Mouse (Mus musculus) bone marrow macrophage, adult 2 months (primary cell): ENCODE measurements at regions not wholly inside any gene's neighbourhood (a gene's known extent, or its start where the extent isn't known, plus 50 kb on each side); places are given as distances from the start of the nearest gene placed in this dataset.

ENCODE experiments used
- H3K27ac ChIP-seq: 2 replicates; pipeline ENCODE4 v1.5.1; 2012; ENCODE audit warnings: low read depth, low read length; ENCODE audit not compliant: insufficient read depth
- H3K4me1 ChIP-seq: 2 replicates; pipeline ENCODE4 v1.6.1; 2012; ENCODE audit warnings: low read length; ENCODE audit not compliant: control insufficient read depth, insufficient read depth
- H3K4me3 ChIP-seq: 2 replicates; pipeline ENCODE4 v1.5.1; 2012; ENCODE audit warnings: mild to moderate bottlenecking, low read length, moderate library complexity; ENCODE audit not compliant: insufficient read depth
- CTCF ChIP-seq: IDR thresholded peaks from 2 replicates; pipeline ENCODE4 v1.5.1; 2012; ENCODE audit warnings: low read depth, mild to moderate bottlenecking, low read length, moderate library complexity
- POLR2A ChIP-seq: IDR thresholded peaks from 2 replicates; pipeline ENCODE4 v1.6.1; 2012; ENCODE audit warnings: mild to moderate bottlenecking, low read depth, low read length, borderline replicate concordance

GRCm38 (mm10) chr1:166837299-166837698, 155.7 kb upstream of the Fmo9 start:
- TF ChIP-seq POLR2A (no peak), CTCF (no peak)
- Histone ChIP-seq H3K4me1 (peaks cover 4% of the 10 kb centered on the region), H3K4me3 (no peak overlapping the region), H3K27ac (no peak overlapping the region)

GRCm38 (mm10) chr1:166839833-166840232, 158.2 kb upstream of the Fmo9 start:
- Histone ChIP-seq H3K4me3 (no peak overlapping the region), H3K27ac (no peak overlapping the region), H3K4me1 (peaks cover 17% of the 10 kb centered on the region)
- TF ChIP-seq POLR2A (no peak), CTCF (no peak)

- 0 out of 2 replicates have a peak, but pooled peaks have one; percentile 23 for TF ChIP-seq POLR2A
- TF ChIP-seq CTCF = no peak
- H3K4me3 ChIP-seq = no peak overlapping the region
Observed at GRCm38 (mm10) chr1:166843397-166843877, 157.8 kb upstream of the Fam78b start.

GRCm38 (mm10) chr1:166846566-166846965, 154.7 kb upstream of the Fam78b start:
- Histone ChIP-seq H3K4me1 (peaks cover 13% of the 10 kb centered on the region), H3K4me3 (no peak overlapping the region), H3K27ac (no peak overlapping the region)
- TF ChIP-seq CTCF (no peak), POLR2A (no peak)

More at GRCm38 (mm10) chr1:166843397-166843877, 157.8 kb upstream of the Fam78b start:
- H3K27ac ChIP-seq = no peak overlapping the region
- peaks cover 13% of the 10 kb centered on the region for H3K4me1 ChIP-seq

- TF ChIP-seq POLR2A (no peak), CTCF (no peak)
- H3K4me3 ChIP-seq = no peak overlapping the region
- H3K4me1 ChIP-seq = peaks cover 13% of the 10 kb centered on the region
- no peak overlapping the region for H3K27ac ChIP-seq
Observed at GRCm38 (mm10) chr1:166847233-166847632, 154.0 kb upstream of the Fam78b start.

GRCm38 (mm10) chr1:166848015-166848535, 153.1 kb upstream of the Fam78b start:
- Histone ChIP-seq H3K4me1 (peaks cover 7% of the 10 kb centered on the region), H3K4me3 (no peak overlapping the region), H3K27ac (no peak overlapping the region)
- no peak for TF ChIP-seq POLR2A
- no peak for TF ChIP-seq CTCF

- Histone ChIP-seq H3K4me1 (peaks cover 3% of the 10 kb centered on the region), H3K4me3 (no peak overlapping the region), H3K27ac (no peak overlapping the region)
- TF ChIP-seq POLR2A (no peak), CTCF (no peak)
Observed at GRCm38 (mm10) chr1:166855988-166856387, 145.2 kb upstream of the Fam78b start.

- TF ChIP-seq POLR2A = no peak
- TF ChIP-seq CTCF = no peak
- no peaks in the 10 kb centered on the region; the same call in 1 of the 2 replicates for H3K4me1 ChIP-seq
- H3K4me3 ChIP-seq = no peak overlapping the region
- no peak overlapping the region for H3K27ac ChIP-seq
Observed at GRCm38 (mm10) chr1:166866256-166866655, 135.0 kb upstream of the Fam78b start.

GRCm38 (mm10) chr1:166871258-166871657, 130.0 kb upstream of the Fam78b start:
- H3K27ac ChIP-seq = no peak overlapping the region
- no peaks in the 10 kb centered on the region; the same call in 1 of the 2 replicates for H3K4me1 ChIP-seq
- TF ChIP-seq POLR2A = no peak
- TF ChIP-seq CTCF = no peak
- no peak overlapping the region for H3K4me3 ChIP-seq

GRCm38 (mm10) chr1:166876452-166876851, 124.8 kb upstream of the Fam78b start:
- H3K4me3 ChIP-seq = no peak overlapping the region

More at GRCm38 (mm10) chr1:166876452-166876851, 124.8 kb upstream of the Fam78b start:
- TF ChIP-seq POLR2A (no peak), CTCF (no peak)
- Histone ChIP-seq H3K4me1 (no peaks in the 10 kb centered on the region; the same call in 1 of the 2 replicates), H3K27ac (no peak overlapping the region)
